Mouse (Mus musculus) MEL (cell line): Measurements from ENCODE around the gene Ascl2. TPM values are rescaled to one million over a fixed set of nuclear protein-coding genes. Genes with fewer than 3 reads are reported as not detected.
A peak's percentile ranks its signal among the peaks of the same experiment; 100 is the strongest.

ENCODE experiments used
- DNase-seq: peaks from one replicate; pipeline ENCODE4 v3.0.0; 2011; ENCODE audit warnings: low read depth, low spot score
- H3K27ac ChIP-seq: 2 replicates; pipeline ENCODE4 v1.5.1; 2012; ENCODE audit warnings: low read depth, mild to moderate bottlenecking, control low read depth, low read length, moderate library complexity; ENCODE audit not compliant: control insufficient read depth
- H3K27me3 ChIP-seq, 2 experiments: fragments of 150-350 bp in 1 of 2; sonication (generic) in 1 of 2; 2 replicates each; pipeline ENCODE4 v1.6.1; 2012; ENCODE audit warnings: low read length in 2 of 2, mild to moderate bottlenecking in 2 of 2, improper control_type of control experiment in 1 of 2, moderate library complexity in 1 of 2; ENCODE audit not compliant: insufficient read depth in 2 of 2, control insufficient read depth in 1 of 2
- H3K36me3 ChIP-seq, 2 experiments: 2 replicates each; pipeline ENCODE4 v1.6.1; 2012 to 2014; ENCODE audit warnings: low read length in 2 of 2, improper control_type of control experiment in 1 of 2, inconsistent platforms in 1 of 2, mild to moderate bottlenecking in 1 of 2; ENCODE audit not compliant: insufficient read depth in 2 of 2, control insufficient read depth in 1 of 2
- H3K4me1 ChIP-seq, 2 experiments: fragments of 150-350 bp in 1 of 2; sonication (generic) in 1 of 2; 2 replicates each; pipeline ENCODE4 v1.6.1; 2012; ENCODE audit warnings: low read length in 2 of 2, improper control_type of control experiment in 1 of 2, mild to moderate bottlenecking in 1 of 2; ENCODE audit not compliant: insufficient read depth in 2 of 2, control insufficient read depth in 1 of 2
- H3K4me3 ChIP-seq, 2 experiments: fragments of 150-350 bp in 1 of 2; sonication (generic) in 1 of 2; 2 replicates each; pipeline ENCODE4 v1.5.1; 2012; ENCODE audit warnings: low read depth in 2 of 2, low read length in 2 of 2, mild to moderate bottlenecking in 2 of 2, moderate library complexity in 2 of 2, control low read depth in 1 of 2, improper control_type of control experiment in 1 of 2; ENCODE audit not compliant: control insufficient read depth in 1 of 2, insufficient read depth in 1 of 2
- H3K79me2 ChIP-seq: 2 replicates; pipeline ENCODE4 v1.6.1; 2012; ENCODE audit warnings: mild to moderate bottlenecking, low read length, moderate library complexity; ENCODE audit not compliant: control insufficient read depth, poor library complexity, insufficient read depth
- H3K9ac ChIP-seq: 2 replicates; pipeline ENCODE4 v1.6.1; 2012; ENCODE audit warnings: low read depth, mild to moderate bottlenecking, control low read depth, low read length, moderate library complexity; ENCODE audit not compliant: control insufficient read depth, poor library complexity, severe bottlenecking
- H3K9me3 ChIP-seq: fragments of 150-350 bp; sonication (generic); replicated peaks from 2 replicates; pipeline ENCODE4 v1.6.1; 2012; ENCODE audit warnings: mild to moderate bottlenecking, low read length, improper control_type of control experiment, moderate library complexity; ENCODE audit not compliant: insufficient read depth
- BHLHE40 ChIP-seq: IDR thresholded peaks from 2 replicates; pipeline ENCODE4 v1.6.1; 2012; ENCODE audit warnings: low read depth, mild to moderate bottlenecking, inconsistent platforms, low read length, improper control_type of control experiment, borderline replicate concordance
- CTCF ChIP-seq, 3 experiments: IDR thresholded peaks in 2 of 3; conservative IDR thresholded peaks in 1 of 3; 2 replicates each; pipeline ENCODE4 v1.5.1; 2011 to 2012; ENCODE audit warnings: low read length in 3 of 3, low read depth in 2 of 3, mild to moderate bottlenecking in 2 of 3, improper control_type of control experiment in 1 of 3, inconsistent platforms in 1 of 3, mixed read lengths in 1 of 3, moderate library complexity in 1 of 3; ENCODE audit not compliant: control insufficient read depth in 1 of 3, insufficient read depth in 1 of 3, poor library complexity in 1 of 3, severe bottlenecking in 1 of 3
- ELF1 ChIP-seq: IDR thresholded peaks from 2 replicates; pipeline ENCODE4 v1.6.1; 2014; ENCODE audit warnings: low read depth, mild to moderate bottlenecking, inconsistent platforms, low read length, improper control_type of control experiment, moderate library complexity
- EP300 ChIP-seq, 2 experiments: IDR thresholded peaks; 2 replicates each; pipeline ENCODE4 v1.6.1; 2011; ENCODE audit warnings: improper control_type of control experiment in 2 of 2, low read length in 2 of 2, low read depth in 1 of 2, mild to moderate bottlenecking in 1 of 2
- ETS1 ChIP-seq: IDR thresholded peaks from 2 replicates; pipeline ENCODE4 v1.6.1; 2012; ENCODE audit warnings: low read depth, mild to moderate bottlenecking, inconsistent platforms, low read length, improper control_type of control experiment, moderate library complexity
- GABPA ChIP-seq: IDR thresholded peaks from 2 replicates; pipeline ENCODE4 v1.6.1; 2012; ENCODE audit warnings: low read depth, mild to moderate bottlenecking, inconsistent platforms, low read length, improper control_type of control experiment, moderate library complexity
- GATA1 ChIP-seq: IDR thresholded peaks from 2 replicates; pipeline ENCODE4 v1.6.1; 2011; ENCODE audit warnings: low read depth, low read length, improper control_type of control experiment
- MAFK ChIP-seq: IDR thresholded peaks from 2 replicates; pipeline ENCODE4 v1.6.1; 2011; ENCODE audit warnings: low read depth, mild to moderate bottlenecking, low read length, improper control_type of control experiment, borderline replicate concordance
- MAZ ChIP-seq: IDR thresholded peaks from 2 replicates; pipeline ENCODE4 v1.6.1; 2012; ENCODE audit warnings: low read depth, mild to moderate bottlenecking, inconsistent platforms, low read length, improper control_type of control experiment
- MXI1 ChIP-seq: IDR thresholded peaks from 2 replicates; pipeline ENCODE4 v1.6.1; 2011; ENCODE audit warnings: mild to moderate bottlenecking, low read depth, low read length, improper control_type of control experiment
- POLR2AphosphoS2 ChIP-seq: IDR thresholded peaks from 2 replicates; pipeline ENCODE4 v1.6.1; 2011; ENCODE audit warnings: low read length, improper control_type of control experiment
- POLR2AphosphoS5 ChIP-seq: IDR thresholded peaks from 2 replicates; pipeline ENCODE4 v1.6.1; 2012; ENCODE audit warnings: low read depth, borderline replicate concordance, mild to moderate bottlenecking, inconsistent platforms, low read length, moderate library complexity, mixed read lengths
- RAD21 ChIP-seq: IDR thresholded peaks from 2 replicates; pipeline ENCODE4 v1.6.1; 2011; ENCODE audit warnings: mild to moderate bottlenecking, low read depth, low read length, improper control_type of control experiment
- SMC3 ChIP-seq: IDR thresholded peaks from 2 replicates; pipeline ENCODE4 v1.6.1; 2011; ENCODE audit warnings: low read depth, low read length, improper control_type of control experiment
- TBP ChIP-seq: IDR thresholded peaks from 2 replicates; pipeline ENCODE4 v1.8.0; 2011; ENCODE audit warnings: low read depth, low read length, improper control_type of control experiment
- TCF12 ChIP-seq: IDR thresholded peaks from 2 replicates; pipeline ENCODE4 v1.6.1; 2014; ENCODE audit warnings: low read depth, mild to moderate bottlenecking, inconsistent platforms, low read length, improper control_type of control experiment, moderate library complexity
- ZC3H11A ChIP-seq: IDR thresholded peaks from 2 replicates; pipeline ENCODE4 v1.6.1; 2012; ENCODE audit warnings: low read depth, mild to moderate bottlenecking, inconsistent platforms, low read length, improper control_type of control experiment
- ZNF384 ChIP-seq: IDR thresholded peaks from 2 replicates; pipeline ENCODE4 v1.6.1; 2012; ENCODE audit warnings: low read depth, mild to moderate bottlenecking, inconsistent platforms, low read length, improper control_type of control experiment
- polyA plus RNA-seq, 2 experiments: library from polyadenylated mRNA; stranded (reverse) in 1 of 2; unstranded in 1 of 2; fragments of >175 nt in 1 of 2; fragments of >200 nt in 1 of 2; gene quantifications; 2 replicates each; pipeline versions ENCODE4 v1.2.1 to v1.2.4; 2012; ENCODE audit warnings: low replicate concordance in 2 of 2, low read depth in 1 of 2; ENCODE audit not compliant: insufficient read length in 2 of 2, insufficient read depth in 1 of 2, missing spikeins in 1 of 2
- total RNA-seq: library from RNA; depleted of rRNA; stranded (reverse); fragments of 300-350 nt; gene quantifications from 2 replicates; pipeline ENCODE4 v1.2.3, GENCODE M21; 2012

Gene Ascl2
- total and polyA plus RNA-seq, 3 experiments = not detected

DNA sequence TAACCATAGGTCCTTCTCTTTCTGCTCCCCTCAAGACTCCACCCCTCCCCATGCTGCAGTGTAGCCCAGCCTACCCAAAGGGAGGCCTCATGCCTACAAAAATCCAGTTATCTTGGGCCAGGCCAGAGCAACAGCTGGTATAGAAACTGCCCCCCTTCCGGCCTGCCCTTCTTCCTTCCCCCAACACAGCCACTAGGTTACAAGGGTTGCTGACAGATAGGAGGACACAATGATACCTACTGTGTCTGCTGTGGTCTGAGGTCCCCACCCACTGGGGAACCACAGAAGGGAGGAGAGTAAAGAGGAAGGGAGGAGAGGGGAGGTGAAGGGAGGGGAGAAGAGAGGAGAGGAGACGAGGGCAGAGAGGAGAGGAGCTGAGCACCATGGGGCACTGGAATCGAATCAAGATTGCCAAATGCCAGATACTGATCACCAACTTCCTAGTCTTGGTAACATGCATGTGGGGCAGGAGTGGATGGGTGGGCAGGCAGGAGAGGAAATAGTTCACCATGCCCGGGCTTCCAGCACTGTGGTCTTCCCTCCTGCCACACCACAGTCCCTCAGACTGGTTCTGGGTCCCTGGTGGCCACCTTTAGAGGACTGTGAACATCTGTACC is 35.8 kb upstream of the Ascl2 start, which contains the start of gene Tspan32 (continued):
- TF ChIP-seq BHLHE40 (peak; percentile 65; the same call in 1 of the 2 replicates), MXI1 (peak; percentile 96), POLR2AphosphoS5 (no peak)

- Histone ChIP-seq H3K4me1 (peaks cover 24 to 48% of the 10 kb centered on the region in 2 experiments), H3K4me3 (no peak overlapping the region), H3K36me3 (peaks cover 3 to 44% of the 10 kb centered on the region in 2 experiments; a peak in 3 of 4 replicates), H3K9ac (no peak overlapping the region), H3K9me3 (no peaks in the 10 kb centered on the region), H3K79me2 (peaks cover 23% of the 10 kb centered on the region), H3K27ac (peak overlapping the region; percentile 100), H3K27me3 (no peaks in the 10 kb centered on the region)
- peak; percentile 71 for DNase-seq
- TF ChIP-seq SMC3 = peak; percentile 52
- no peak for TF ChIP-seq BHLHE40
- TF ChIP-seq ELF1 = no peak
- peak; percentile 44 to 68 (median 65); a peak in 5 of 6 replicates for TF ChIP-seq CTCF (IDR thresholded peaks at IDR 0.05 in 2 of 3, conservative IDR thresholded peaks at IDR 0.05 in 1 of 3; ENCODE audit: control insufficient read depth in 1 of 3, insufficient read depth in 1 of 3, low read depth in 2 of 3, low read length in 3 of 3, poor library complexity in 1 of 3, severe bottlenecking in 1 of 3)
- peak; percentile 10; the same call in 1 of the 2 replicates for TF ChIP-seq ZC3H11A
- TF ChIP-seq RAD21 = peak; percentile 43
- no peak for TF ChIP-seq MAFK
- peak; percentile 69; the same call in 1 of the 2 replicates for TF ChIP-seq MAZ
- TF ChIP-seq ETS1 = no peak
Measured at GRCm38 (mm10) chr7:143002679-143003078, 33.6 kb upstream of the Ascl2 start.

DNA sequence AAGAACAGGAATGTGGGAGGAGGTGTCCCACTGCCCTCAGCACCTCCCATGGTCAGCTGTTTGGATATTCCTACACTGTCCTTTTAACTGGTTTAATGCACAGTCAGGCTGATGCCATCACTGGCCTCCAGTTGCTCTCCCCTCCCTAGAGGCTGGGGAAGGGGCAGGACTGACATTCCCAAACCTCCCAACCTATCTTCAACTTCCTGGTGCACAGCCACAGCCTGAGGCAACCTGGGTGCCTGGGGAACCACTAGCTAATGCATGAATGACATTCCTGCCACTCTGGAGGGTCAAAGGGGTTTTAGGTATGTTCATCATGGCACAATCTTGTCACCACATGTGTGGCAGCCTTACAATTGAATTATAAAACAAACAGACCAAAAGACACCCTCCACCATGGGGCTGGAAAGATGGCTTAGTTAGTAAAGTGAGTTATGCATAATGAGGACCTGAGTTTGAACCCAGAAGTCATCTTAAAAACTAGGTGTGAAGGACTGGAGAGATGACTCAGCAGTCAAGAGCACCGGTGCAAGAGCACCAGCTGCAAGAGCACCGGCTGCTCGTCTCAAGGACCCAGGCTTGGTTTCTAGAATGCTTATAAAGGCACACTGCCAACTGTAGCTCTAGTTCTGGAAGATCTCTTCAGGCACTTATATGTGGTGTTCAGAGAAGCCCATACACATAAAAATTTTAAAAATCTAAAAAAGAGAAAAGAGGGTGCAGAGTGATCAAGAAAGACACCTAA is 28.5 kb upstream of the Ascl2 start:
- no peak overlapping the region for H3K9ac ChIP-seq
- DNase-seq = peak; percentile 55
- peaks cover 0 to 24% of the 10 kb centered on the region in 2 experiments; a peak in 2 of 4 replicates for H3K36me3 ChIP-seq
- H3K4me1 ChIP-seq = peaks cover 20 to 26% of the 10 kb centered on the region in 2 experiments
- H3K27me3 ChIP-seq = no peaks in the 10 kb centered on the region
- no peak overlapping the region for H3K4me3 ChIP-seq
- H3K79me2 ChIP-seq = no peaks in the 10 kb centered on the region
- TF ChIP-seq ETS1 (peak; percentile 66), GATA1 (no peak), GABPA (peak; percentile 48; the same call in 1 of the 2 replicates), TCF12 (0 out of 2 replicates have a peak, but pooled peaks have one; percentile 34), POLR2AphosphoS2 (no peak), MAFK (peak; percentile 59; the same call in 1 of the 2 replicates), TBP (no peak), ZNF384 (no peak), EP300 (IDR thresholded peaks at IDR 0.05; ENCODE audit: low read depth in 1 of 2, low read length in 2 of 2) (0 out of 4 replicates have a peak, but pooled peaks of 1 of the 2 experiments have one; percentile 14)
- no peaks in the 10 kb centered on the region for H3K9me3 ChIP-seq
- no peak overlapping the region for H3K27ac ChIP-seq
